ENCODE assay signal across 8 mouse cellular contexts in the genomic region with DNA sequence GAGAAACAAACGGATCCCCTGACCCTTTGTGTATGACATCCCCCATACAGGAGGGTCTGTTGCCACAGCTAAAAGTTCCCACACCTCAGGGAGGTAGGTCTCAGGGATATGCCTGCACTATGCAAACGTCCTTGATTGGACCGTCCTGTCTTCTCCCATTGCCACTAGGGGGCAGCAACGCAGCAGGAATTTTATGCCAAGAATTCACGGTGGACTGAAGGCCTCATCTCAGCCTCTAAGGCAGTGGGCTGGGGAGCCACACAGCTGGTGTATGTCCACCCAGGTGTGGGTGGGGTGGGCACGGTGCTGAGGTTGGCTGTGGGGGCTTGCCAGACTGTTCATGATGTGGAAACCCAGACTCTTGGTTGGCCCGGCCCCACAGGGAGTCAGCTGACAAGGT. TPM values are rescaled to one million over a fixed set of nuclear protein-coding genes. Genes with fewer than 3 reads are reported as not detected.
DNase-seq lines count a peak whose midpoint lies in the region; ATAC-seq and TF ChIP-seq lines count a peak whose summit lies in the region.

No protein-coding gene starts in this region.

- peaks cover 9% of the 10 kb centered on the region for H3K36me3 ChIP-seq in heart, embryonic 11.5 days (ENCODE audit: control insufficient read depth, insufficient read depth, low read length)
- peaks cover 28% of the 10 kb centered on the region for H3K36me3 ChIP-seq in kidney, embryonic 14.5 days (ENCODE audit: control insufficient read depth, insufficient read depth, low read length)
- peaks cover 23% of the 10 kb centered on the region for H3K36me3 ChIP-seq in limb, embryonic 14.5 days (ENCODE audit: control insufficient read depth, insufficient read depth, low read length)
- H3K36me3 ChIP-seq in midbrain, postnatal 0 days (ENCODE audit: insufficient read depth, low read length), result peaks cover 51% of the 10 kb centered on the region

- peak; percentile 73 for DNase-seq in A20 (ENCODE audit: low read depth, low spot score)
- peak; percentile 58 to 87 for DNase-seq in adrenal gland, postnatal 4 days (ENCODE audit: low spot score in 2 of 2)
- DNase-seq in limb, embryonic 14.5 days (ENCODE audit: low spot score), result peak; percentile 84
- DNase-seq in midbrain, postnatal 0 days (ENCODE audit: low spot score), result peak; percentile 92
- peak; percentile 89 to 93 for DNase-seq in spleen, postnatal 10 days (ENCODE audit: low spot score in 2 of 2)

- no peak overlapping the region for H3K4me3 ChIP-seq in embryonic fibroblast, embryonic 13.5 days (ENCODE audit: insufficient read depth, low read length)
- no peak overlapping the region for H3K4me3 ChIP-seq in heart, embryonic 11.5 days (ENCODE audit: low read depth, low read length)
- H3K4me3 ChIP-seq in kidney, embryonic 14.5 days (ENCODE audit: low read length), result no peak overlapping the region
- H3K4me3 ChIP-seq in limb, embryonic 14.5 days (replicated peaks; ENCODE audit: low read length), result no peak overlapping the region
- no peak overlapping the region for H3K4me3 ChIP-seq in midbrain, postnatal 0 days (ENCODE audit: low read depth, low read length)

- H3K4me2 ChIP-seq in heart, embryonic 11.5 days, result no peak overlapping the region
- H3K4me2 ChIP-seq in kidney, embryonic 14.5 days (replicated peaks; ENCODE audit: low read depth, low read length), result no peak overlapping the region
- no peak overlapping the region for H3K4me2 ChIP-seq in limb, embryonic 14.5 days (replicated peaks; ENCODE audit: low read depth, low read length, severe bottlenecking)
- no peak overlapping the region for H3K4me2 ChIP-seq in midbrain, postnatal 0 days (ENCODE audit: low read depth, low read length, poor library complexity, severe bottlenecking)

- no peak for TF ChIP-seq POLR2A in embryonic fibroblast, embryonic 13.5 days (IDR thresholded peaks at IDR 0.05; ENCODE audit: low read depth, low read length)
- no peak for TF ChIP-seq POLR2A in limb, embryonic 14.5 days (IDR thresholded peaks at IDR 0.05; ENCODE audit: borderline replicate concordance, extremely low read depth, insufficient read depth, insufficient read length)

- no peaks in the 10 kb centered on the region for H3K9me3 ChIP-seq in heart, embryonic 11.5 days (replicated peaks; ENCODE audit: control insufficient read depth, low read length)
- no peaks in the 10 kb centered on the region for H3K9me3 ChIP-seq in kidney, embryonic 14.5 days (ENCODE audit: control insufficient read depth, low read length)
- no peaks in the 10 kb centered on the region for H3K9me3 ChIP-seq in limb, embryonic 14.5 days (ENCODE audit: control insufficient read depth, low read length)
- no peaks in the 10 kb centered on the region for H3K9me3 ChIP-seq in midbrain, postnatal 0 days (ENCODE audit: low read length)

- no peaks in the 10 kb centered on the region for H3K4me1 ChIP-seq in embryonic fibroblast, embryonic 13.5 days (ENCODE audit: control insufficient read depth, insufficient read depth, low read length)
- peaks cover 8% of the 10 kb centered on the region for H3K4me1 ChIP-seq in heart, embryonic 11.5 days (ENCODE audit: control insufficient read depth, insufficient read depth, low read length)
- H3K4me1 ChIP-seq in kidney, embryonic 14.5 days (ENCODE audit: control insufficient read depth, insufficient read depth, low read length), result no peaks in the 10 kb centered on the region
- no peaks in the 10 kb centered on the region for H3K4me1 ChIP-seq in limb, embryonic 14.5 days (ENCODE audit: control insufficient read depth, insufficient read depth, low read length)
- no peaks in the 10 kb centered on the region for H3K4me1 ChIP-seq in midbrain, postnatal 0 days (ENCODE audit: insufficient read depth, low read length)

- peak; percentile 88 for TF ChIP-seq CTCF in embryonic fibroblast, embryonic 13.5 days (IDR thresholded peaks at IDR 0.05; ENCODE audit: borderline replicate concordance, insufficient read depth, low read length)
- peak; percentile 99 for TF ChIP-seq CTCF in midbrain, postnatal 0 days (IDR thresholded peaks at IDR 0.05)

- ATAC-seq in heart, embryonic 11.5 days (replicated peaks; ENCODE audit: insufficient number of reproducible peaks, low FRiP score, low TSS enrichment), result peak; percentile 40; the same call in 1 of the 2 replicates
- ATAC-seq in kidney, embryonic 14.5 days (ENCODE audit: low FRiP score, low TSS enrichment), result peak; percentile 63
- ATAC-seq in limb, embryonic 14.5 days (ENCODE audit: low FRiP score, low read depth), result peak; percentile 67
- ATAC-seq in midbrain, postnatal 0 days (ENCODE audit: low FRiP score), result peak; percentile 39

- 13% methylated on average over 7 of the region's 7 CpGs for WGBS in heart, embryonic 11.5 days (ENCODE audit: insufficient replicate concordance)
- 11% methylated on average over 7 of the region's 7 CpGs for WGBS in kidney, embryonic 14.5 days
- 18% methylated on average over 7 of the region's 7 CpGs for WGBS in limb, embryonic 14.5 days
- WGBS in midbrain, postnatal 0 days, result 12% methylated on average over 7 of the region's 7 CpGs

- H3K9ac ChIP-seq in heart, embryonic 11.5 days (ENCODE audit: low read depth, low read length), result no peak overlapping the region
- H3K9ac ChIP-seq in kidney, embryonic 14.5 days (ENCODE audit: low read depth, low read length), result no peak overlapping the region
- H3K9ac ChIP-seq in limb, embryonic 14.5 days (ENCODE audit: low read depth, low read length, severe bottlenecking), result no peak overlapping the region
- no peak overlapping the region for H3K9ac ChIP-seq in midbrain, postnatal 0 days (replicated peaks; ENCODE audit: low read length, poor library complexity, severe bottlenecking)

- H3K27ac ChIP-seq in embryonic fibroblast, embryonic 13.5 days (ENCODE audit: insufficient read depth, low read length), result no peak overlapping the region
- H3K27ac ChIP-seq in heart, embryonic 11.5 days (ENCODE audit: low read depth, low read length), result no peak overlapping the region
- H3K27ac ChIP-seq in kidney, embryonic 14.5 days (ENCODE audit: low read depth, low read length), result no peak overlapping the region
- H3K27ac ChIP-seq in limb, embryonic 14.5 days (replicated peaks; ENCODE audit: low read depth, low read length), result no peak overlapping the region
- no peak overlapping the region for H3K27ac ChIP-seq in midbrain, postnatal 0 days (ENCODE audit: low read depth, low read length)

- no peaks in the 10 kb centered on the region for H3K27me3 ChIP-seq in heart, embryonic 11.5 days (ENCODE audit: control insufficient read depth, insufficient read depth, low read length)
- H3K27me3 ChIP-seq in kidney, embryonic 14.5 days (ENCODE audit: control insufficient read depth, insufficient read depth, low read length), result no peaks in the 10 kb centered on the region
- H3K27me3 ChIP-seq in limb, embryonic 14.5 days (ENCODE audit: control insufficient read depth, insufficient read depth, low read length), result no peaks in the 10 kb centered on the region
- H3K27me3 ChIP-seq in midbrain, postnatal 0 days (ENCODE audit: insufficient read depth, low read length), result no peaks in the 10 kb centered on the region

RNA-seq across cellular contexts. Expression of gene Hip1r, which starts 27.4 kb away (rescaled TPM):
- 10 to 100 TPM; 16.3 to 23.6 TPM for total RNA-seq in adrenal gland, postnatal 4 days (2021)
- 5.9 and 6.2 TPM in 2 replicates for polyA plus RNA-seq in embryonic fibroblast, embryonic 13.5 days (2011; ENCODE audit: insufficient read length, low read depth, missing spikeins)
- 2.7 and 2.9 TPM in 2 replicates for polyA plus RNA-seq in heart, embryonic 11.5 days (2014; fragmentation: Nextera tagmentation; extraction: Ambion mirVana)
- 11.0 and 13.0 TPM in 2 replicates for polyA plus RNA-seq in kidney, embryonic 14.5 days (2014; fragmentation: Nextera tagmentation; extraction: Ambion mirVana)
- 10.6 and 12.3 TPM in 2 replicates for polyA plus RNA-seq in limb, embryonic 14.5 days (2012; rRNA removed)
- 8.7 and 9.9 TPM in 2 replicates for polyA plus RNA-seq in limb, embryonic 14.5 days (2014; fragmentation: Nextera tagmentation; extraction: Ambion mirVana)
- 42.9 and 45.4 TPM in 2 replicates for total RNA-seq in midbrain, postnatal 0 days (2014; rRNA removed)
- 25.8 and 30.8 TPM in 2 replicates for polyA plus RNA-seq in midbrain, postnatal 0 days (2015; fragmentation: Nextera tagmentation; extraction: Ambion mirVana)

RNA-seq across cellular contexts. Expression of gene Vps37b, which starts 31.2 kb away (rescaled TPM):
- 10 to 100 TPM; 61.4 to 64.1 TPM for total RNA-seq in adrenal gland, postnatal 4 days (2021)
- 12.6 and 13.1 TPM in 2 replicates for polyA plus RNA-seq in embryonic fibroblast, embryonic 13.5 days (2011; ENCODE audit: insufficient read length, low read depth, missing spikeins)
- polyA plus RNA-seq in heart, embryonic 11.5 days (2014; fragmentation: Nextera tagmentation; extraction: Ambion mirVana), result 43.3 and 48.2 TPM in 2 replicates
- polyA plus RNA-seq in kidney, embryonic 14.5 days (2014; fragmentation: Nextera tagmentation; extraction: Ambion mirVana), result 20.2 and 27.6 TPM in 2 replicates
- 44.2 and 54.9 TPM in 2 replicates for polyA plus RNA-seq in limb, embryonic 14.5 days (2012; rRNA removed)
- 29.3 and 34.4 TPM in 2 replicates for polyA plus RNA-seq in limb, embryonic 14.5 days (2014; fragmentation: Nextera tagmentation; extraction: Ambion mirVana)
- 52.3 and 75.5 TPM in 2 replicates for total RNA-seq in midbrain, postnatal 0 days (2014; rRNA removed)
- 54.3 and 56.2 TPM in 2 replicates for polyA plus RNA-seq in midbrain, postnatal 0 days (2015; fragmentation: Nextera tagmentation; extraction: Ambion mirVana)
